Mouse (Mus musculus) embryonic fibroblast, embryonic 13.5 days (primary cell): Measurements from ENCODE around the gene Notch3. TPM values are rescaled to one million over a fixed set of nuclear protein-coding genes. Genes with fewer than 3 reads are reported as not detected.

ENCODE experiments used
- H3K27ac ChIP-seq: 2 replicates; pipeline ENCODE4 v1.5.1; 2012; ENCODE audit warnings: low read length, control low read depth, inconsistent platforms; ENCODE audit not compliant: insufficient read depth
- H3K4me1 ChIP-seq: 2 replicates; pipeline ENCODE4 v1.6.1; 2011; ENCODE audit warnings: low read length; ENCODE audit not compliant: control insufficient read depth, insufficient read depth
- H3K4me3 ChIP-seq: 2 replicates; pipeline ENCODE4 v1.5.1; 2011; ENCODE audit warnings: mild to moderate bottlenecking, control low read depth, low read length; ENCODE audit not compliant: insufficient read depth
- CTCF ChIP-seq: IDR thresholded peaks from 2 replicates; pipeline ENCODE4 v1.5.1; 2011; ENCODE audit warnings: mild to moderate bottlenecking, control low read depth, low read length, moderate library complexity, borderline replicate concordance; ENCODE audit not compliant: insufficient read depth
- POLR2A ChIP-seq: IDR thresholded peaks from 2 replicates; pipeline ENCODE4 v1.6.1; 2011; ENCODE audit warnings: low read depth, mild to moderate bottlenecking, control low read depth, low read length, moderate library complexity
- polyA plus RNA-seq: library from polyadenylated mRNA; stranded (reverse); fragments of >200 nt; gene quantifications from 2 replicates; pipeline ENCODE4 v1.2.4, GENCODE M21; 2011; ENCODE audit warnings: low read depth; ENCODE audit not compliant: missing spikeins, insufficient read length

The Notch3 gene
- polyA plus RNA-seq, 1 experiment: 20.8 TPM

GRCm38 (mm10) chr17:32142907-32143854 is 23.5 kb downstream of the Notch3 start:
- Histone ChIP-seq H3K4me3 (no peak overlapping the region), H3K27ac (no peak overlapping the region), H3K4me1 (no peaks in the 10 kb centered on the region)
- TF ChIP-seq POLR2A: no peak
- peak; percentile 78 for TF ChIP-seq CTCF

- Histone ChIP-seq H3K27ac (no peak overlapping the region), H3K4me1 (no peaks in the 10 kb centered on the region), H3K4me3 (no peak overlapping the region)
- TF ChIP-seq CTCF: no peak
- TF ChIP-seq POLR2A: no peak
Measured at GRCm38 (mm10) chr17:32142234-32142633, 24.4 kb downstream of the Notch3 start.

- no peaks in the 10 kb centered on the region for H3K4me1 ChIP-seq
- no peak overlapping the region for H3K4me3 ChIP-seq
- no peak for TF ChIP-seq CTCF
- no peak for TF ChIP-seq POLR2A
- H3K27ac ChIP-seq: no peak overlapping the region
Measured at GRCm38 (mm10) chr17:32133375-32133774, 33.3 kb downstream of the Notch3 start.

- Histone ChIP-seq H3K27ac (no peak overlapping the region), H3K4me3 (no peak overlapping the region), H3K4me1 (no peaks in the 10 kb centered on the region)
- TF ChIP-seq POLR2A: no peak
- TF ChIP-seq CTCF: no peak
Measured at GRCm38 (mm10) chr17:32132087-32132486, 34.6 kb downstream of the Notch3 start.

- Histone ChIP-seq H3K27ac (no peak overlapping the region), H3K4me3 (no peak overlapping the region), H3K4me1 (no peaks in the 10 kb centered on the region)
- TF ChIP-seq CTCF: no peak
- TF ChIP-seq POLR2A: no peak
Measured at GRCm38 (mm10) chr17:32130506-32130905, 36.1 kb downstream of the Notch3 start.

- H3K4me1 ChIP-seq: no peaks in the 10 kb centered on the region
- no peak for TF ChIP-seq CTCF
- no peak for TF ChIP-seq POLR2A
- H3K4me3 ChIP-seq: no peak overlapping the region
Measured at GRCm38 (mm10) chr17:32127195-32127594, 39.5 kb downstream of the Notch3 start.

GRCm38 (mm10) chr17:32125407-32125806 is 41.2 kb downstream of the Notch3 start:
- Histone ChIP-seq H3K4me1 (peaks cover 2% of the 10 kb centered on the region; the same call in 1 of the 2 replicates), H3K27ac (no peak overlapping the region), H3K4me3 (no peak overlapping the region)
- TF ChIP-seq POLR2A: no peak
- TF ChIP-seq CTCF: no peak

More at GRCm38 (mm10) chr17:32127195-32127594, 39.5 kb downstream of the Notch3 start:
- H3K27ac ChIP-seq: no peak overlapping the region

GRCm38 (mm10) chr17:32123545-32123944 is 43.1 kb downstream of the Notch3 start:
- Histone ChIP-seq H3K4me3 (no peak overlapping the region), H3K4me1 (peaks cover 2% of the 10 kb centered on the region; the same call in 1 of the 2 replicates), H3K27ac (no peak overlapping the region)
- TF ChIP-seq POLR2A (no peak), CTCF (no peak)

GRCm38 (mm10) chr17:32122587-32122970 is 44.1 kb downstream of the Notch3 start:
- H3K4me3 ChIP-seq: no peak overlapping the region
- TF ChIP-seq CTCF (no peak), POLR2A (no peak)
- H3K4me1 ChIP-seq: peaks cover 2% of the 10 kb centered on the region; the same call in 1 of the 2 replicates
- H3K27ac ChIP-seq: no peak overlapping the region
